Mouse (Mus musculus) splenic B cell, adult 2 months (primary cell): ENCODE results near the gene Ncoa3.

Experiments
- DNase-seq: peaks from one replicate; pipeline ENCODE4 v3.0.0-alpha.2; 2011; ENCODE audit warnings: low read depth, low spot score
- H3K27me3 ChIP-seq: 2 replicates; pipeline ENCODE4 v1.6.1; 2012; ENCODE audit warnings: mild to moderate bottlenecking, low read length, moderate library complexity, mixed read lengths; ENCODE audit not compliant: control insufficient read depth, poor library complexity, insufficient read depth, severe bottlenecking
- H3K36me3 ChIP-seq: 2 replicates; pipeline ENCODE4 v1.6.1; 2012; ENCODE audit warnings: mild to moderate bottlenecking, low read length, moderate library complexity, mixed read lengths; ENCODE audit not compliant: control insufficient read depth, poor library complexity, insufficient read depth, severe bottlenecking

Gene Ncoa3

GRCm38 (mm10) chr2:166116278-166116608 is 123.8 kb downstream of the Ncoa3 start:
- DNase-seq: no peak

GRCm38 (mm10) chr2:166116704-166117103 is 124.3 kb downstream of the Ncoa3 start:
- no peak for DNase-seq
- Histone ChIP-seq H3K36me3 (no peaks in the 10 kb centered on the region), H3K27me3 (no peaks in the 10 kb centered on the region)

More at GRCm38 (mm10) chr2:166116278-166116608, 123.8 kb downstream of the Ncoa3 start:
- Histone ChIP-seq H3K27me3 (no peaks in the 10 kb centered on the region), H3K36me3 (no peaks in the 10 kb centered on the region)

- DNase-seq: no peak
- no peaks in the 10 kb centered on the region for H3K27me3 ChIP-seq
These were observed 127.6 kb downstream of the Ncoa3 start for GRCm38 (mm10) chr2:166119992-166120391.

DNA sequence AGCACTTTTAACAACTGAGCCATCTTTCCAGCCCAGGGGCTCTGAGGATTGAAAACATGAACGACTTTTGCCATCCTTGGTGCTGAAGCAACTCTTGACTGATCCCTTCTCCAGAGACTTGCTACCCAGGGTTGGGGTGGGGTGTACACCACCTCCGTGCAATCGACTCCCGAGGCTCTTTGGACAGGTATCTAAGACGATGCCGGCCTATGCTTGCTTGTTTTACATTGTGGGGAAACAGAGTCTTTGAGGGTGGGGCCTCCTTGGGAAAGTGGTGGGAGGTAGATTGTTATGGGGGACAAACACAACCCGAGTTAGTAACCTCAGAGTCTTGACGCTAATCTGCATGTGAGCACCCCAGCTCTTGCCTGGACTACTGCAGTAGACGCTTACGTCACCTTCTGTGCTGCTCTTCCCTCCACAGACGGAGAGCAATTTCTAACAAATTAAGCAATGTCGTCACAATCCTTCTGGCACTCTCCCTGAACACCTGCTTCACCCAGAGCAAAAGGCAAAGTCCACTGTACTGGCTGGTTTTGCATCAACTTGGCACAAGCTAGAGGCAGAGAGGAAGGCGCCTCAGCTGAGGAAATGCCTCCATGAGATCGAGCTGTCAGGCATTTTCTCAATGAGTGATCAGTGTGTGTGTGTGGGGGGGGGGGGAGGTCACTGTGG is 129.4 kb downstream of the Ncoa3 start:
- Histone ChIP-seq H3K27me3 (no peaks in the 10 kb centered on the region), H3K36me3 (no peaks in the 10 kb centered on the region)
- DNase-seq: no peak

More at GRCm38 (mm10) chr2:166119992-166120391, 127.6 kb downstream of the Ncoa3 start:
- no peaks in the 10 kb centered on the region for H3K36me3 ChIP-seq

DNA sequence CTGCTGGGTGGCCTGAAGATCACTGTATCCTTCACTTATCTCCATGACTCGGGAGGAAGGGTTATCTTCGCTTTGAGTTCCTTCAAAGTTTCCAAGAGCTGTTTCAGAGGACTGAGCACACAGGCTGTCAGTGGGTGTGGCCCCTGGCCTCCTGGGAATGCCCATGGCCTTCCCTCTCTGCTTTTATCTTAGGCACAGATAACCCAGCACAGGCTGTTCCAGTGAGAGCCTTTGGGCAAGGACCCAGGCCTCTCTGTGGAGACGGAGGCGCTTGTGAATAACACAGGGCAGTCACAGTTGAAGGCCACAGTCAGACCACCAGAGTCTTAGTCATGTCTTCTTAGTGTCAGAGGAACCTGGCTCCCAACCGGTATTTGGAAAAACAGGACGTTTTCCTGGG is 130.3 kb downstream of the Ncoa3 start:
- DNase-seq: no peak
- no peaks in the 10 kb centered on the region for H3K27me3 ChIP-seq
- H3K36me3 ChIP-seq: no peaks in the 10 kb centered on the region
